Mouse (Mus musculus) B cell, adult 62 days (primary cell): ENCODE measurements around the gene Cebpa. TPM values are rescaled to one million over a fixed set of nuclear protein-coding genes. Genes with fewer than 3 reads are reported as not detected.

Source experiments
- total RNA-seq: library from RNA; stranded (reverse); gene quantifications from 4 replicates; pipeline ENCODE4 v1.2.4, GENCODE M21; 2023

Cebpa gene
- total RNA-seq, result 0.39 to 1.6 TPM (median 0.50 TPM) in 4 replicates

GRCm38 (mm10) chr7:35118841-35119413, at the start of gene Cebpa:
Gene Cebpa (plus strand): TSS chr7:35119293.

Other genes starting within 250 kb of the Cebpa start
- gene Pepd, start 206.9 kb upstream of the Cebpa start, total RNA-seq, result 33.3 to 40.4 TPM (median 34.9 TPM) in 4 replicates
- gene Cebpg, start 62.7 kb upstream of the Cebpa start, total RNA-seq, result 28.6 to 40.5 TPM (median 35.9 TPM) in 4 replicates
- not detected in 4 replicates for gene Slc7a10, start 67.1 kb downstream of the Cebpa start, total RNA-seq
- not detected in 4 replicates for gene Lrp3, start 96.2 kb downstream of the Cebpa start, total RNA-seq
- gene Gpatch1, start 199.1 kb downstream of the Cebpa start, total RNA-seq, result 17.3 to 20.4 TPM (median 18.0 TPM) in 4 replicates
- 0.17 to 0.56 TPM (median 0.27 TPM) in 4 replicates for gene Rhpn2, start 214.9 kb downstream of the Cebpa start, total RNA-seq